Mouse (Mus musculus): ENCODE measurements at regions not wholly inside any gene's neighbourhood (a gene's known extent, or its start where the extent isn't known, plus 50 kb on each side); places are given as distances from the start of the nearest gene placed in this dataset.

DNA sequence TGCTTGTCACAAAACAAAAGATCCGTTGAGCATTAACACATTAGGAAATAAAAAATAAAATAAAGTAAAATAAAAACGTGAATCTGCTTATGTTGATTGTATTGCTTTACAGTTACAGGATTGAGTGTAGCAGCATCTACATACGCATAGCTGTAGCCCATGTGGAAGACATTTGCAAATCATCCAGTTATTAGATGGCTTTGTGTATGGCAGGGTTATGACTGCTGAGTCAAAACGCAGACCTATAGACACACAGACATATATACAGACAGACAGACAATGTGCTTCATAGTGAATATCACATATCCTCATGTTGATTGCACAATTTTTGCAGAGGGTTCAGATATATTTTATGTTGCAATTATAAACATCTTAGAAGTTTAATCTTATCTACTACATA lies 64.5 kb downstream of the Gm11146 start:
- no peak for DNase-seq (ENCODE audit: low spot score)

DNA sequence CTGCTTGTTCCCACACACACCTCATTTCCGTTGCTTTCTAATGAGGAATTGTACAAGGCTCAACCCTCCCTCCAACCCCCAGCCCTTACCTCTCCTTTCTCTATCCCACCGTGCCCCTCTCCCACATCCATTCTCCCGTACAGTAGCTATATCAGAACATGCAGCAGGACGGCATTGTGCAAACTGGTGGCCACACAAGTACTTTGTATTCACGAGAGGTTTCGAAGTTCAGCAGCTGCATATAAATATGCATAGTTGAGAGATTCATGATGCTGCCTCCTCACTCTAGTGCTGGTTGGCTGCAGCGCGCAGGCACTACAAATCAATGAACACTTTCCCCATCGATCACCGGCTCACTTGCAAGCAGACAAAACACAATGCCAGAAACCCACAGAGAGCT lies 65.1 kb downstream of the Gm11146 start:
- peak; percentile 40 for DNase-seq (ENCODE audit: low spot score)

DNA sequence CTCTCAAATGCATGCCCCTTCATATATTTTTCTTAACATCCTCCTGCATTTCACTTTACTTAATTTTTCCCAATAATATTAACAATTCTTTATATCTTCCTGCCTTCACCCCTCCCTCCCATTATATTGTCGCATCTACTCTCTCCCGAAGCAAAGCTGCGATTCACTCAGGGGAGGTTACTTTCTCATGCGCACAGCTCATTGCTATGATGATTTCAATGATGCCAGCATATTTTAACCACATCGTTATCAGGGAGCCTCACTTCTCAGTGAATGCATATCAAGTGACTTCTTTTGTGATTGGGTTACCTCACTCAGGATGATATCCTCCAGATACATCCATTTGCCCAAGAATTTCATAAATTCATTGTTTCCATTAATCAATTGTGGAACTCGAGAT lies 65.6 kb downstream of the Gm11146 start:
- no peak for DNase-seq (ENCODE audit: low spot score)

DNA sequence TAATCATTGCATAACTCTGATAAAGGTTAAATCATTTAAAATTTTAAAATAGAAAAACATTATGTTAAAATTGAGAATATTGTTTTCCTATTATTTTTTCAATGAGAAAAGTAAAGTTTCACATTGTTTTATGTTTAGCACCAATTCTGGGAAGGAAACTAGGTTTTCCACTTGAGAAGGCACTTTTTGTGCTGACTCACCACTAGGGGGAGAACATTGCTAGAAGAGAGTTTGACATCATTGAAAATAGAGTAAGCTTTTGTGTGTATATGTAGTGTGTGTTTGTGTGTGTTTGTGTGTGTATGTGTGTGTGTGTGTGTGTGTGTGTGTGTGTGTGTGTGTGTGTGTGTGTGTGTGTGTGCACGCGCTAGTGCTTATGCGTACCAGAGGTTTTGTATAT lies 66.9 kb downstream of the Gm11146 start:
- DNase-seq (ENCODE audit: low spot score): no peak

DNA sequence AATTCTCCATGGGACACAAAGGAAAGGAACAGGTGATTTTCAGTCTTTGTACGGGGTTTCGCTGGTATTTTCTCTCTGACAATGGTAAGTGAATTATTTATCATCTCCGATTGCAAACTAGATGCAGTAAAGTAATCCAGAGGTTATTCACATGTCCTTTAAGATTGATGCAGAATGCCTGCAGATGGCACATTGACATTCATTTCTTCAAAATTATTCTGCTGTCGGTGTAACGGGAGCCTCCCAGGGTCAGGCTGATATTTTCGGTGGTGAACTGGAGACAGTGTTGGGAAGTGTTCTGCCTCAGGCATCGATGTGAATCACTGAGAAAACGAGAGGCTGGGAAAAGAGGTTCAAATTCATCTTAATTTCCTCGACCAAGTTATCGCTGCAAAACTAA lies 70.3 kb downstream of the Gm11146 start:
- no peak for DNase-seq (ENCODE audit: low spot score)

DNA sequence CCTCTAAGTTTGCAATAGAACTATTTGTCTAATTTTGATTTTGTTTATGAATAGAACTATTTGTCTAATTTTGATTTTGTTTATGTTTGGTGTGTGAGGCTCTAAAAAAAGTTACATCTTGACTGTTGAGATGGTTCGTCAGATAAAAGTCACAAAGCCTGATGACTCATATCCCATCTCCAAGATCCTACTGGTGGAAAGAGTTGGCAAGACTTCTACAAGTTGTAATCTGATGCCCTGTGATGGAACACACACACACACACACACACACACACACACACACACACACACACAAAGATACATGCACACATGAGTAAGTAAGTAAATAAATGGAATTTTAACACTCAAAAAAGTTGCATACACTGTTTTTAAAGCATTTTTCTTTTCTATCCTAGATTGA lies 73.9 kb downstream of the Gm11146 start:
- no peak for DNase-seq (ENCODE audit: low spot score)

DNA sequence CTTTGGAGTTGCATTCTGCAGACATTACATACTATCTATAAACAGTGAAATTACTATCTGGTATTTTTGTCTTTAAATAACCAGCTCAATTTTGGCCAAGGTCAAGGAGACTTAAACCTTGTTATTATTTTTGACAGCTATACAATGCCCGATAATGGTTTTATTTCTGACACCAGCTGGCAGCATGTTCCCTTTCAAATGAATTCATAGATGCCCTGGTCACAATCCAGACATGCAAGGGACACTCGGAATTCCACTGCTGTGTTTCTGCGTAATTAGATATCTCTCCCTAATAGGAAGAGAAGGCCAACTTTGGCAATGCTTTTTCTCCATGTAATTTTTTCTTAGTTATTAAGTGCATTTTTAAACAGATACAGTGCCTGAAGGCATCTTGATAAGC lies 87.3 kb downstream of the Gm11146 start:
- DNase-seq (ENCODE audit: low spot score): no peak

DNA sequence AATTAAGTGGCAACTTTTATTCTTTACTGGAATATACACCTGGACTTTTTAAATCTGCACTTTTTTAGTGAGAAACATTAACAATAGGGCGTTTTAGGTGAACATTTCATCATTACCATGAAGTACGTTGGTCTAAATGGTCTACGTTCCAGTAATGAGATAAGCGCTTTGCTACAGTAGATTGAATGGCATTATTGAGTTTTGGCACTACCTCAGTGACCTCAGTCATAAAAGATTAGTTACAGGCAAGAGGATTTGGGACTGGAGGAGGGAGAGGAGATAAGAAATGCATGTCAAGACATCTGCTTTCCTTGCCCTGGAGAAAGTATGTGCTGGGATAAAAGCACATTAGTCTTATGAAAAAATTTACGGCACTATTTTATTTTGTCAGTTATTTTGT lies 98.3 kb downstream of the Gm11146 start:
- DNase-seq (ENCODE audit: low spot score): no peak

DNA sequence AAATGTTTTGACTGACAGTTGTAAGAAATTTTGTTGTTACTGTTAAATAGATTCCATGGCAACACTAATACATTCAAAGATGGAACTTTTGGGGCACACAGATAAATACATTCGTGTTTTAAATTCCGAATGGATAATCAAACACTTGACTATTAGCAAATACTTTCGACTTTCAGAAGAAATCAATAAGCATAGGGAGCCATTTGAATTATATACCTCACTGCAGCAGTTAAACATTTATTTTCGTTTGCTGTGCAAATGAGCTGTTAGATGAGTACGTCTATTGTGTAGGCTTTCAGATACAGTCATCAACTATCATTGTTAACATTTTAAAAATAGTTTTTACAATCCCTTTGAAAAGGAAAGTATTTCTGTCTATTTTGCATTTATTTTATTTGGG lies 99.0 kb downstream of the Gm11146 start:
- no peak for DNase-seq (ENCODE audit: low spot score)

DNA sequence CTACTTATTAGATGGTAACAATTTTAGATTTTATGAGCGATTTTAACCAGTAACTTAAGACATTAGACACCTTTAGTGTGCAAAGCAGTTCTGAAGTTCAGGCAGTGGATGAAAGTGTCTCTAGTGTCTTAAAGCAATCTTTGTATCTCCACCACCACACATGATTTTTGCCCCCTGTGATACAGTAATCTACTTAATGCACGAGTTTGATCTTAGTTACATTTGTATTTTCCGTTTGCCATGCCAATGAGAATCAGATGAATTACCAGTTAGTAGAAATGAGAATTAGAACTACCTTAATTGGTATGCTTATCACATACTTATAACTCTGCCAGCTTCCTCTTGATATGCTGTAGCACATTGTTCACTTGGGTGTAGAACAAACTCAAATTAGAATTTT lies 99.9 kb downstream of the Gm11146 start:
- DNase-seq (ENCODE audit: low spot score): no peak

DNA sequence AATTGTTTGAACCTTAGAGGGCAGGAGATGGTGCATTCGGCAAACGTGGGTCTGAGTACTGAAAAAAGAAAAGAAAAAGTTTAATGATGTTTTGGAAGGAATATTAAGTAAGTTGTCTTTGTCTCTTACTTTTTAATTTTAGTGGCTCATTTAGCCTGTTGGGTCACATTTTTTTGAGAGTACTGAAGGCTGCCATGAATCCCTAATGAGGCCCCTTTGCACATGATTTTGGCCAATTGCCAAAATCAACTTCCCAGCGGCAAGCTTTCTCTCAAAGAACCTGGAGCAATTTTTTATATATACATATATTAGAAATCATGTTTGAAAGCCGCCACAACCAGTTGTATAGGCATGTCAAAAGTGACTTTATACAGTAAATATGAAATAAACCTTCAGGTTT lies 100.9 kb downstream of the Gm11146 start:
- DNase-seq (ENCODE audit: low spot score): no peak

DNA sequence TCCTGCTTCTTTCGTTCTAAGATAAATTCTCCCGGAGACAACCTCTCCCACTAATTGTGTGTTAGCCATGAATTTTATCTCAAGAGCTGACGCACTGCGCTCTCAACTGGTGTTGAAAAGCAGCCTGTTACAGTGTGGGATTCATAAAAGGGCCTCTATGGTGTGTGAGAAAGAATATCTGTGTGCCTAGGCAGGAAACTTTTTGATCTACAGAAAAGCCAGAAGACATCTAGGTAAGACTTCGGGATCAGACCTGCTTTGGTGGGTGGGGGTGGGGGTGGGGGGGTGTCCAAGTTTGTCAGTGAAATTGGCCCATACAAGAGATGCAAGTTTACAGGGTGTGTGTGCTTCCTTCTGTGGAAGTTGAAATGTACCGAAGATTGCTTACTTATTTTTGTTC lies 101.5 kb downstream of the Gm11146 start:
- DNase-seq (ENCODE audit: low spot score): no peak

DNA sequence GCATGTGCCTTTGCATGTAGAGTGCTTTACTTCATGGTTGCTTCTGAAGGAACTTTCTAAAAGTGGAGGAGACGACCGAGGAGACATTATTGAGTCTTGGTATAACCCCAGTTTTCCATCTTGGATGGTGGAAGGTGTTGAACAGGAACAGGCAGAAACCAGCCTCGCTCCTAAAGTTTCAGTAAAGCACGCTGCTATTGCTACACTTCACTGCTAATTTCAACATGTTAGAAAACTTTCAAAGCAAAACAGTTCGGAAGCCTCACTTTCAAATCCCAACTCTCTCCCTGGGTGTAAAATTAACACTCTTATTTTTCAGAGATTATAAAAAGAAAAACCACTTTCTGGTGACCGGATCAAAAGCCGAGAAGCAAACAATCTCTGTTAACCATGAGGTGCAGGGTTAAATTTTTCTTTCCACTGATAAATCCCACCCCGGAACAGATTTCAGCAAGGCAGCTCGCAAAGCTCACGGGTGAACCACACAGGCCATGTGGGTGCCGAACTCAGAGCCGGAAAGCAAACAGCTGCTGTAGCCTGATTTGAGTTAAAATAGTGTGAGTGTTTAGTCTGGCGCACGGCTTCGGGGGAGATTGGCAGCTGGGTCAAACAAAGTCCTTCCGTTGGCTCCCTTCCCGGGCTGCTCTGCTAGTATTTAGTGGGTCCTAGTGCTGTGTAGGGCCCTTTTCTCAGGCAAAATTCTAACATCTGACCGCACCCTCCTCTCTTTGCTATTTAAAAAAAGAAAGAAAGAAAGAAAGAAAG lies 102.2 kb downstream of the Gm11146 start:
- peak; percentile 65 for DNase-seq (ENCODE audit: low spot score)

DNA sequence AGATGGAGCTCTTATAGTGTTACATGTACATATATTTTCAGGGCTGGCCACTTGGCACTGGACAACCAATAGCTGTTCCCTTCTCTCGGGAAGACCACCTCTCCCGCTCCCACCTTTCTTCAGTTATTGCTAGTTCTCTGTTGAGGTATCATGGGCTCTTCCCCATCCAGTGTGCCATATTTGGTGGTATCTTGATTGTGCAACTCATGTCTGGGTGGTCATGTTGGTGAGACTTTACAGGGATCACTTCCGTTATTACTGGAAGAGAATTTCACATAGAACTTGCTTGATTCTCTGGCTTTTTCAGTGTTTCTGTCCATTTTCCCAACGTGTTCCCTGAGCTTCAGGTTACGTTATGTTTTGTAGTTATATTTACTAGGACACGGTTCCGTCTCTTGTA lies 106.6 kb downstream of the Gm11146 start:
- no peak for DNase-seq (ENCODE audit: low spot score)

DNA sequence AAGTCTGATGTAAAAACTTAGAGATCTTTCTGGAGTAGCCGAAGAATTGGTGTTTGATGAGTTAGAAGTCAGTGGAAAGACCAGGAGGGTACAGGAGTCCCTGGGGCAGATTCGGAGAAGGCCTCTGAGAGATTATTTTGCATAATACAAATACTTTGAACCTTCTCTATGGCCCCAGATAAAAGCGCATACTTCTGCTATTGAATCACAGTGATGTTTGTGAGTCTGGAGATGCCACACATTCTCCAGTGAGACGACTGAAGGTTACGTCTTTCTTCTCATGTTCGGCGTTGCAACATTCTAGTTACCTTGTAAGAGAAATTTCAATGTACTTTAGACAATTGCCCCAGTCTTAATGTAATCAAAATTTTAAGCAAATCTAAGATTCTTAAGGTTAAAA lies 107.9 kb downstream of the Gm11146 start:
- DNase-seq (ENCODE audit: low spot score): no peak

DNA sequence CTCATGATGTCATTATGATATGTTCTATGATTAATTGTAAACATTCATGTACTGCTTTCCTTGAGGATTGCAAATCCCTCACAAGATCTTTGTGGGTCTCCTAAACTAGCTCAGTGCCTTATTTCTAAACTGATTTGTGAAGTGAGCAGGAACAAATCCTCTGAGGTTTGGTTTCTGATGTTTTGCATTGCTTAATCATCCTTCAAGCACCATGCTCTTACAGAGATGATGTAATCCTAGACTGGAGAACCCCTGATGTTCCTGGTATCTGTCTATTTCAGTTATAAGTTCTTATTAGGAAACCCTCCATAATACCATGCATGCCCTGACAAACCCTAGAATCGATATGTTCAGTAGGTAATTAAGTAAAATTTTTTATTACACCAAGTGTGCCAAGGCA lies 113.7 kb downstream of the Gm11146 start:
- DNase-seq (ENCODE audit: low spot score): no peak

DNA sequence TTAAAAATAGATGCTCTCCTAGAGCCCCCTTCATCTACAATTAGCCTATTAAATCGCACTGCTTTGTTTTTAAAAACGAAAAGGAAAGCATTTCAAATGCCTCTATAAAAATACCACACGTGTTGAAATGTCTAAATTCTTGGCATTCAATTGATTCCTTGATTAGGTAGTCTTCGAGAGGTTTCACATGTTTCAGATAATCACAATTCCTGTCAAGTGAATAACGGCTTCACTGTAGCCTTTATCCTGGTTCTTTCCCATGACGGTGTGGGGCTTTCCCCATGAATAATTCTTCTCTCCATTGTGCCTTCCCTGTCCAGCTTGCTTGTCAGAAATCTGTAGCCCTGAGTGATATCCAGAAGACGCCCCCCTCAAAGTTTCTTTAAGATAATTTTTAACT lies 122.1 kb downstream of the Gm11146 start:
- DNase-seq (ENCODE audit: low spot score): no peak

DNA sequence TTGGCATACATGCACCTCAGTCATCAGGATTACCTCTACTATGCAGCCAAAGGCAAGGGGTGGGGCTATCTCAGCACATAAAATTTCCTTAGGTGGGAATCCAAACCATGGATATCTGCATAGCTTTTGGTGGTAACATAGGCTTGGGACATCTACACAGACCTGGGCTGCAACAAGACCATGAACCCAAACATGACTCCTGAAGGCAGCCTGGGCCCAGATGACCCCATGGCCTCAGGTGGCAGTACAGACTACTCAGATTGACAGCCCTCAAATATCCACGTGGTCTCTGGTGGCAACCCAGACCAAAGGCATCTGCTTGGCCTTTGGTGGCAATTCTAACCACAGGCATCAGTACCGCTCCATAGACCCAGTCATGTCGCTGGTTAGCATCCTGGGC lies 130.0 kb downstream of the Gm11146 start:
- no peak for DNase-seq (ENCODE audit: low spot score)

DNA sequence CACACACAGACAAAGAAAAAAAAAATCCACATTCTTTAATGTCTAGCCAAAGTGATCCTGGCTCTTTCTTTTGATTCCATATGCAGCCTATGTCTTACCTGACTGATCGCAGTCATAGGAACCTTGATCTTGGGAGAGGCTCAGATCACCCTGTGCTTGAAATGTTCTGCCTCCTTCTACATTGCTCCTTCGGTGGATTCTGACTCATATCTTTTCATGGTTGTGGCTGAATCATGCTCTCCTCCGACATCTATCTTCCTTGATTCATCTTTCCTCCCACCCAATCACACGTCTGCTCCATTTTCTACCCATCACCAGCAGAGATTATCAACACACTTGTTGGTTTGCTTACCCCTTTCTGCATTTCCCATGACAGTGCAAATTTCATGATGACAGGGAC lies 132.0 kb downstream of the Gm11146 start:
- no peak for DNase-seq (ENCODE audit: low spot score)

DNA sequence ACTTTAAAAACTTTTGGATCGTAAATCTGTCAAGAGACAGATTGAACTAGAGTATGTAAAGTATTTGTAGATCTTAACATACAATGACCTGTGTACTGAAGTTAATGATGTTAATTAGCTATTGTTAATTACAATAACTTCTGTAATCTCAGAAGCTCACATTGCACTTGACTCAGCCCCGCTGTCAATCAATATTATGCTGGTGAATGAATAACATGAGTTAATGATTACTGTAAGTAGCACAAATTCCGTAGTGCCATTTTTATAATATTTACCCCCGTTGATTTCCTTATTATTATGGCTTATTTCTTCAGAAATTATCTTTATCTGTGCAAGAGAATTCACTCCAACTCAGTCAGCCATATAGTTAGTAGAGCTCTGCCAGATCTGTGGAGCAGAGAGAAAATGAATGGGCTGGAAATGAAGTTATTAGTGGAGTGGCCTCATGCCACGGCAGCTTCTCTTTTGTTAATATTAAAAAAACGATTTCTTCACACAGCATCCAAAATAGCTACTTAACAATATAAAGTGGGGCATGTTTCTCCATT lies 132.5 kb downstream of the Gm11146 start:
- no peak for DNase-seq (ENCODE audit: low spot score)

DNA sequence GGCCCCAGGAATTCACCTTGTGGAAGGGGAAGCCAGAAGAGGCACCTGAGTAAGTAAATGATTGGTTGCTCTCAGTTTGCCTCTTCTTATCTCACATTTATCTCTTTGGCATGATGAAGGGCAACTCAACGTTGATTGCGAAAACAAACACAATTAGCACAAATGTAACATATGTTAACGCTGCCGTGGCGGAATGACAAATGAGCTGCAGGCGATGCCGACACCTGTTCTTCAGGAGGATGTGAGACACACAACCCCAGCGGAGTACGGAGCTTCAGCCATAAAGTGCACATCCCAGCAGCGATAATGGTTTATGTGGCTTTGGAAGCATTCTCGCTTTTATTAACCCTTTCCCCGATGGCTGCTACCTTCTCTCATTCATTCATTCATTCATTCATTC lies 134.7 kb downstream of the Gm11146 start:
- no peak for DNase-seq (ENCODE audit: low spot score)

DNA sequence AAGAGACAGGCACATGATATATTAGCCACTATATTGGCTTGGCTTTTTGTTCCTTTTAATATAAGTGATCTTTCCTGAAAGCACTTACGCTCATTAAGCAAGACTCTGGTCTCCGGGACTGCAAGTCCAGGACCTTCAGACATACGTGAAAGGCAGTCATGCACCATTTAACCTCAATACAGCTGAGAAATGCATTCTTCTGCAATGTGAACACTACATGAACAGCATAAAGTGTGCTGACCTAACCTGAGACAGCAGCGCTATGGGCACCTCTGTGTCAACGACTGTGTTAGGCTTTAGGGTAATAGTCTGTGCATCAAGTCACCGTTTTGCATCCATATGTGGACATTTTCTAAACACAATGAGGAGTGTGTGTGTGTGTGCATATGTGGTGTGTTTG lies 137.3 kb downstream of the Gm11146 start:
- no peak for DNase-seq (ENCODE audit: low spot score)

DNA sequence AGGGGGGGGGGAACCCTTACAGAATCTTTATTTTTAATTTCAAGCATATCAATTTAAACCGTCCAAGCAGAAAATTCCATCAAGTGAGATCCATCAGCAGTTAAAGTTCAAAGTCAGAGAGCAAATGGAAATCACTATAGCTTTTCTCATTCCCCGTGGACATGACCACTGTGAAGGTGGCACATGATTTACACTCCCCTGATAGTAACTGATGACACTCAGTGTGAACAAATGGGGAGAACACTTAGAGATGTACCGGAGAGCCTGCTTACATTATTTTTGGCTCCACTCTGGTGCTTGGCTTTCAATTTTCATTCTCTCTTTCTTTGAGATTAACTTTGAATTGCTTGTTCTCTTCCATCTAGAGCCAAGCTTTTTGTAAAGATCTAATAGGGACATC lies 140.0 kb downstream of the Gm11146 start:
- DNase-seq (ENCODE audit: low spot score): no peak

DNA sequence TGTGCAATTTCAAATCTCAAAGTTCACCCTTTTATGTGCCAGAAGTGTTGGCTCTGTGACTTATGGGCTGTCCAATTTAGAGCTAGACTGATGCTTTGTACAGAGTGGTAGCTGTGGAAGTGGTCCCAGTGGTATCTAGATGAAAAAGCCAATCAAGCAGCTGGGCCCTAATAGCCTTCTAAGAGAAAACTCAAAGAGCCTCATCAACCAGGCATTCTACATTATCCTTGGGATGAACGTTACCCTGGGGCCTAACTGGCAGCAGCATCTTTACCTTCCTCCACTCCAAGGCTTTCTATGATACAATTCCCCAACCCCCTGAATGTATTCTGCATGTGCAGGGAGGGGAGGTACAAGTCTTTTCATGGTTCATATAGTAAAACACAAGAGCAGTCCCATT lies 140.4 kb downstream of the Gm11146 start:
- DNase-seq (ENCODE audit: low spot score): no peak
